Mouse (Mus musculus) B cell, adult 67 days (primary cell): ENCODE results near the gene St6galnac6. TPM values are rescaled to one million over a fixed set of nuclear protein-coding genes. Genes with fewer than 3 reads are reported as not detected.

ENCODE experiments used
- total RNA-seq, 2 experiments: library from RNA; stranded (reverse); gene quantifications; 4 replicates each; pipeline ENCODE4 v1.2.4; 2023

Gene St6galnac6
- 10 to 100 TPM in 1 of 2 experiments, 1 to 10 TPM in 1; 6.3 to 10.6 TPM for total RNA-seq

GRCm38 (mm10) chr2:32599409-32599808 is at the start of gene St6galnac6:
Gene St6galnac6, plus strand, starts transcription at chr2:32599709.

DNA sequence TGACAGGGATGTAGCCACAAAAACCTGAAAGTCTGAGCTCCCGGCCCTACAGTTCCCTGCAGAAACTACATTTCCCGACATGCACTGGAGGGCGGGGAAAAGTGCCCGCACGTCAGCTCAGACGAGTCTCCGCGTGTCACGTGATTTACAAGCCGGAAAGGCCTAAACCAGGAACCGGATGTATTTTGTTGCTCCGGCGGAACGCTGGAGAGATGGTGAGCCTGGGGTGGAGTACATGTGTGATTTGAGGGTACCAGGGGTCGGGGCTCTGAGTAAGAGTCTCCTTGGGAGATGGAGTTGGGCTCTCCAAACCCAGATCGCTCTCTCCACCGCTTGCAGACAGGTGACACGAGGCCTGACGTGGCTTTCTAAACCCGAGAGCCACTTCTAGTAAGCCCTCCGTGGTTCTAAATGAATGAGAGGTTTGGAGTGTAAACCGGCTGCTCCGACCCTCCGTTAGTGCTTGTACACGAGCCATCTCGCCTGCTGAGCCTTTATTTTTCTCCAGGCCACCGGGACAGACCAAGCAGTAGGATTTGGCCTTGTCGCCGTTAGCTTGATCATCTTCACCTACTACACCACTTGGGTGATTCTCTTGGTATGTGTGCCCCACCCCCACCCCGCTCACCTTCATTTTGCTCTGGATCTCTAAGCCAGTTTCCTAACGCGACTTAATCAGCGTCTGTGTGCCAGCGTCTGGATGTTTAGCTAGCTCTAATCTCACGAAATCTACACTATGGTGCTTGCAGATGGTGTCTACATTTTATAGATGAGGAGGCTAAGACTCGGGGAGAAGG is 28.6 kb upstream of the St6galnac6 start, which contains the start of gene Dpm2:
Gene Dpm2 (plus strand): TSS at position 161 of the 797 bp plus-strand sequence.

DNA sequence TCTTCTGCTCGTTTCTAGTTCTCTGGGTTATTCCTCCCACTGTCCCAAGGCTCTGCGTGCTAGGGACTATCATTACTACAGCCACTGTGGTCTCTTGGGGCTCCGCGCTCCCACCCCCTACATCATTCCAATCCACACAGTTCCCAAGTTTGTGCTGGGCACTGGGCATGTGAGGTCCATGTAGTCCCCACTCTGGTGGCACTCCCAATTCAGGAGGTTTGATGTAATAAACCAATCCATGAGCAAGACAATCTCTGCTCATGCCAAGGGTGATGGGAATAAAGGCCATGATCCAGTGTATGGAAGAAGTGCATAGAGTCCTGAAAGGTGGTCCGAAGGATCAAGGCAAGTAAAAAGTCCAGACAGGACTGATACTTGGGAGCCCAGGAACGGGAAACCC is 25.0 kb upstream of the St6galnac6 start, which contains the start of gene Pip5kl1:
Gene Pip5kl1 (plus strand): TSS at position 301 of the 400 bp plus-strand sequence.

GRCm38 (mm10) chr2:32575586-32576160 is 23.8 kb upstream of the St6galnac6 start, which contains the start of gene 9430097D07Rik:
Gene 9430097D07Rik, minus strand, starts transcription at chr2:32575684.

DNA sequence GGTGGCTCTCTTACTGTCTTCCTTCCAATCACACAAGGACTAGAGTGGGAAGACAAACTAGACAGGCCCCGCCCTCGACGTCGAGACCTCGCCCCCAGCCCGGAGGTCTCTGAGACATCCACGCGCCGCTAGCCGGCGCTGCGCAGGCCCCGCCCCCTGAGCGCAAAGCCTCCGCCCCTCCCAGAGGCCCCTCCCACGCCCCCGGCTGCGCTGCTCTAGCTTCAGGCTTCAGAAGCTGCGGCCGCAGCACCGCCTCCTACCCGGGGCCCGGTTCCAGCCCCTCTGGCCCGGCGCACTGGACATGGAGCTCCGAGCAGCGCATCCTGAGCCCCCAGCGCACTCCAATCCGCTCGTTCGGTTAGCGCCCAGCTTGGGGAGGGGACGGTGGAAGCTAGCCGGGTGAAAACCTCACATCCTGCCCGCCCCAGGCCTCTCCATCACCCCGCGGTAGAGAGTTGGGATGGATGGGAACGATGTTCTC is 12.6 kb upstream of the St6galnac6 start, which contains the start of gene St6galnac4:
Gene St6galnac4 (plus strand): TSS at position 225 of the 481 bp plus-strand sequence.

DNA sequence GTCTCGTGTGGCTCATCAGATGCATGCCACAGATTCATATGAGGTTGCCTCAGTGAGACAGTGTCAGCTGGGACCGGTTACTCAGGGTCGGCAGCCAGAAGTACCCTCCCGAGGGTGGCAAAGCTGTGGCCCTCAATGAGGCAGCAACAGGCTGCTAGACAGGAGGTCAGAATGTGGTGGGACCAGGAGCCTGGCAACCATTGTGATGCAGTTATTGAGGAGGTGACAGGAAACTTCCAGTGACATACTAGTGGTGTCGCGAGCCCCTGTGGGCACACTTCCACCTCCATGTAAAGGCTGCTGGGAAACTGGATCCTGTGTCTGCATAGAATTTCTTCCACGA is 22.0 kb downstream of the St6galnac6 start, which contains the start of gene Ak1:
Gene Ak1 (plus strand): TSS at position 242 of the 343 bp plus-strand sequence.

GRCm38 (mm10) chr2:32646379-32647056 is 47.0 kb downstream of the St6galnac6 start, which contains the start of gene Eng:
Gene Eng, plus strand, starts transcription at chr2:32646595.

Other genes with a start within 250 kb of the St6galnac6 start
- gene Ciz1, start 247.4 kb upstream of the St6galnac6 start, total RNA-seq: 100 to 1,000 TPM; 134 to 162 TPM
- not detected for gene Dnm1, start 246.4 kb upstream of the St6galnac6 start, total RNA-seq
- 10 to 100 TPM; 45.5 to 54.0 TPM for gene 1110008P14Rik, start 217.8 kb upstream of the St6galnac6 start, total RNA-seq
- 1 to 10 TPM; 1.7 to 2.3 TPM for gene Lcn2, start 211.5 kb upstream of the St6galnac6 start, total RNA-seq
- gene Ptges2, start 203.8 kb upstream of the St6galnac6 start, total RNA-seq: 10 to 100 TPM; 11.4 to 15.6 TPM
- gene Naif1, start 149.3 kb upstream of the St6galnac6 start, total RNA-seq: 1 to 10 TPM; 3.9 to 5.5 TPM
- 10 to 100 TPM; 34.2 to 43.0 TPM for gene Slc25a25, start 148.3 kb upstream of the St6galnac6 start, total RNA-seq
- gene Fam102a, start 64.4 kb upstream of the St6galnac6 start, total RNA-seq: 10 to 100 TPM; 69.0 to 74.8 TPM
- 10 to 100 TPM; 63.0 to 66.8 TPM for gene Dpm2, start 28.9 kb upstream of the St6galnac6 start, total RNA-seq
- gene Pip5kl1, start 24.9 kb upstream of the St6galnac6 start, total RNA-seq: under 1 TPM in 1 of 2 experiments, not detected in 1; 0.56 TPM
- not detected for gene 9430097D07Rik, start 24.0 kb upstream of the St6galnac6 start, total RNA-seq
- 10 to 100 TPM; 59.7 to 63.9 TPM for gene St6galnac4, start 12.6 kb upstream of the St6galnac6 start, total RNA-seq
- gene Ak1, start 22.0 kb downstream of the St6galnac6 start, total RNA-seq: not detected
- gene Eng, start 46.9 kb downstream of the St6galnac6 start, total RNA-seq: under 1 TPM; 0.36 to 0.84 TPM
- 10 to 100 TPM; 30.3 to 36.4 TPM for gene Fpgs, start 104.4 kb downstream of the St6galnac6 start, total RNA-seq
- gene Cdk9, start 113.4 kb downstream of the St6galnac6 start, total RNA-seq: 100 to 1,000 TPM; 160 to 188 TPM
- 100 to 1,000 TPM; 113 to 116 TPM for gene Sh2d3c, start 121.3 kb downstream of the St6galnac6 start, total RNA-seq
- gene 6330409D20Rik, start 141.3 kb downstream of the St6galnac6 start, total RNA-seq: not detected
- 10 to 100 TPM; 35.6 to 37.1 TPM for gene Tor2a, start 157.5 kb downstream of the St6galnac6 start, total RNA-seq
- under 1 TPM in 1 of 2 experiments, not detected in 1; 0.15 TPM for gene Ttc16, start 175.9 kb downstream of the St6galnac6 start, total RNA-seq
- 1 to 10 TPM; 2.5 to 3.8 TPM for gene Ptrh1, start 176.1 kb downstream of the St6galnac6 start, total RNA-seq
- not detected for gene Cfap157, start 184.7 kb downstream of the St6galnac6 start, total RNA-seq
- 1 to 10 TPM; 4.8 to 5.4 TPM for gene Stxbp1, start 247.5 kb downstream of the St6galnac6 start, total RNA-seq